Comparison of ENCODE assay signal across 9 mouse cellular contexts in genomic region chr14:17402751-17403479, GRCm38 (mm10).
A peak's percentile ranks its signal among the peaks of the same experiment; 100 is the strongest.
DNase-seq lines count a peak whose midpoint lies in the region; TF ChIP-seq lines count a peak whose summit lies in the region.
"Had no signal": no experiment of that assay in that cellular context is flagged by ENCODE, and none has a peak within 500 bp of the region (broad histone marks: within the 10 kb centered on the region; RNA-seq: fewer than 3 reads in every experiment).

No protein-coding gene starts in this region.

- no peak overlapping the region for H3K27ac ChIP-seq in gastrocnemius, adult 2 months
- H3K27ac ChIP-seq in layer of hippocampus, adult 2 months = no peak overlapping the region
- H3K27ac ChIP-seq: liver, embryonic 13.5 days had no signal

- no peak overlapping the region for H3K4me3 ChIP-seq in gastrocnemius, adult 2 months
- no peak overlapping the region for H3K4me3 ChIP-seq in layer of hippocampus, adult 2 months
- H3K4me3 ChIP-seq: liver, embryonic 13.5 days had no signal

- intact Hi-C loops in gastrocnemius, adult 2 months (cut with DNase I) = loop anchor here (5.0 to 10.0 kb wide), 4 partner anchors 522 to 968 kb away; no protein-coding TSS in a partner anchor
- intact Hi-C loops in heart, postnatal 14 days (cut with DNase I) = loop anchor here (2.0 to 10.0 kb wide), 7 partner anchors 254 to 968 kb away; no protein-coding TSS in a partner anchor

- peak; percentile 75 for TF ChIP-seq CTCF in gastrocnemius, adult 2 months (IDR thresholded peaks at IDR 0.05)
- peak; percentile 89 for TF ChIP-seq CTCF in layer of hippocampus, adult 2 months (conservative IDR thresholded peaks at IDR 0.05)

- no peak for DNase-seq in gastrocnemius, adult 2 months
- DNase-seq in gastrocnemius, postnatal 25 days = no peak
- peak; percentile 65 for DNase-seq in Muller cell, postnatal 12 days (ENCODE audit: inconsistent ontology term)
- peak; percentile 89 for DNase-seq in embryo, embryonic 10 days (ENCODE audit: low spot score)
- peak; percentile 41 to 62 for DNase-seq in heart, postnatal 14 days
- peak; percentile 43 to 63 for DNase-seq in layer of hippocampus, adult 2 months (ENCODE audit: low spot score in 2 of 2)
- peak; percentile 34 for DNase-seq in lung, postnatal 25 days (ENCODE audit: low spot score)
- peak; percentile 50 for DNase-seq in right cerebral cortex, postnatal 14 days
- DNase-seq: liver, embryonic 13.5 days had no signal

Comparison
In these comparisons a context has a peak if more than half of its experiments do, and no peak if none do; other contexts are left out.
1. DNase-seq: peak in Muller cell, postnatal 12 days (single experiment), embryo, embryonic 10 days (single experiment), heart, postnatal 14 days (2 of 2), layer of hippocampus, adult 2 months (2 of 2), lung, postnatal 25 days (single experiment) and right cerebral cortex, postnatal 14 days (single experiment); none in gastrocnemius, adult 2 months (single experiment) and gastrocnemius, postnatal 25 days (single experiment).